Mouse (Mus musculus) cortical plate, adult 2 months (tissue): ENCODE data around the gene Cyb561.

ENCODE experiments used
- CTCF ChIP-seq: fragments of 200-500 bp; IDR thresholded peaks from 2 replicates; pipeline ENCODE4 v1.5.1; 2011; ENCODE audit warnings: mild to moderate bottlenecking, control low read depth, low read length; ENCODE audit not compliant: insufficient read depth; ENCODE audit errors: extremely low read depth
- POLR2A ChIP-seq: fragments of 200-500 bp; IDR thresholded peaks from 2 replicates; pipeline ENCODE4 v1.6.1; 2011; ENCODE audit warnings: mild to moderate bottlenecking, low read length, control low read depth; ENCODE audit not compliant: insufficient read depth; ENCODE audit errors: extremely low read depth

- TF ChIP-seq POLR2A (no peak), CTCF (no peak)
These were observed 16.9 kb downstream of the Cyb561 start for GRCm38 (mm10) chr11:105936200-105936599.
